Mouse (Mus musculus) liver (tissue): ENCODE results near the gene Abcg5.

Source experiments
- DNase-seq: peaks from one replicate; pipeline ENCODE4 v3.0.0-alpha.2; 2020; ENCODE audit warnings: mixed read lengths

Abcg5 gene

GRCm38 (mm10) chr17:84684284-84684683 lies 1.5 kb upstream of the Abcg5 start:
- DNase-seq, result no peak

- no peak for DNase-seq
Measured at GRCm38 (mm10) chr17:84681670-84682069, 1.1 kb downstream of the Abcg5 start.

GRCm38 (mm10) chr17:84677595-84677994 lies 5.2 kb downstream of the Abcg5 start:
- no peak for DNase-seq

- DNase-seq, result no peak
Measured at GRCm38 (mm10) chr17:84675951-84676366, 6.9 kb downstream of the Abcg5 start, which contains the start of gene Abcg8. Gene Abcg8 (plus strand): TSS chr17:84676302.

GRCm38 (mm10) chr17:84675204-84675603 lies 7.6 kb downstream of the Abcg5 start:
- no peak for DNase-seq

GRCm38 (mm10) chr17:84674048-84674447 lies 8.8 kb downstream of the Abcg5 start:
- DNase-seq, result no peak

- no peak for DNase-seq
Measured at GRCm38 (mm10) chr17:84672376-84673369, 10.1 kb downstream of the Abcg5 start.

GRCm38 (mm10) chr17:84667848-84668247 lies 15.0 kb downstream of the Abcg5 start:
- no peak for DNase-seq

GRCm38 (mm10) chr17:84665691-84666090 lies 17.1 kb downstream of the Abcg5 start:
- no peak for DNase-seq

- no peak for DNase-seq
Measured at GRCm38 (mm10) chr17:84665053-84665452, 17.8 kb downstream of the Abcg5 start.

GRCm38 (mm10) chr17:84658951-84659350 lies 23.9 kb downstream of the Abcg5 start:
- no peak for DNase-seq

- no peak for DNase-seq
Measured at GRCm38 (mm10) chr17:84658195-84658594, 24.6 kb downstream of the Abcg5 start.

- DNase-seq, result no peak
Measured at GRCm38 (mm10) chr17:84657782-84658181, 25.0 kb downstream of the Abcg5 start.

- no peak for DNase-seq
Measured at GRCm38 (mm10) chr17:84657422-84657732, 25.4 kb downstream of the Abcg5 start.

GRCm38 (mm10) chr17:84656653-84657421 lies 26.0 kb downstream of the Abcg5 start:
- no peak for DNase-seq

- DNase-seq, result no peak
Measured at GRCm38 (mm10) chr17:84656205-84656604, 26.6 kb downstream of the Abcg5 start.

- DNase-seq, result no peak
Measured at GRCm38 (mm10) chr17:84653544-84653943, 29.3 kb downstream of the Abcg5 start.

- no peak for DNase-seq
Measured at GRCm38 (mm10) chr17:84650302-84651017, 32.4 kb downstream of the Abcg5 start.

GRCm38 (mm10) chr17:84647630-84648029 lies 35.2 kb downstream of the Abcg5 start:
- no peak for DNase-seq

- no peak for DNase-seq
Measured at GRCm38 (mm10) chr17:84646477-84646876, 36.3 kb downstream of the Abcg5 start.

- DNase-seq, result no peak
Measured at GRCm38 (mm10) chr17:84645894-84646293, 36.9 kb downstream of the Abcg5 start.

GRCm38 (mm10) chr17:84645119-84645518 lies 37.7 kb downstream of the Abcg5 start:
- no peak for DNase-seq
